Mouse (Mus musculus) ES-E14 (cell line): ENCODE results near the gene Gm38392. TPM values are rescaled to one million over a fixed set of nuclear protein-coding genes. Genes with fewer than 3 reads are reported as not detected.

Experiments used
- DNase-seq: peaks from one replicate; pipeline ENCODE4 v3.0.0-alpha.2; 2013; ENCODE audit warnings: low read depth, low spot score
- H3K27ac ChIP-seq: 2 replicates; pipeline ENCODE4 v1.5.1; 2012; ENCODE audit warnings: low read depth, mild to moderate bottlenecking, low read length, moderate library complexity, mixed read lengths; ENCODE audit not compliant: poor library complexity, insufficient read depth, severe bottlenecking
- H3K36me3 ChIP-seq: 2 replicates; pipeline ENCODE4 v1.6.1; 2012; ENCODE audit warnings: mild to moderate bottlenecking, low read length, moderate library complexity, mixed read lengths; ENCODE audit not compliant: control insufficient read depth, poor library complexity, insufficient read depth, severe bottlenecking
- H3K4me1 ChIP-seq, 2 experiments: fragments of 150-350 bp in 1 of 2; sonication (generic) in 1 of 2; 2 replicates each; pipeline ENCODE4 v1.6.1; 2012; ENCODE audit warnings: low read length in 2 of 2, mild to moderate bottlenecking in 1 of 2, mixed read lengths in 1 of 2; ENCODE audit not compliant: control insufficient read depth in 2 of 2, insufficient read depth in 2 of 2, poor library complexity in 1 of 2
- H3K4me3 ChIP-seq, 2 experiments: fragments of 150-350 bp in 1 of 2; sonication (generic) in 1 of 2; 2 replicates each; pipeline ENCODE4 v1.5.1; 2012; ENCODE audit warnings: low read length in 2 of 2, low read depth in 1 of 2, mild to moderate bottlenecking in 1 of 2, mixed read lengths in 1 of 2; ENCODE audit not compliant: insufficient read depth in 1 of 2, poor library complexity in 1 of 2, severe bottlenecking in 1 of 2
- H3K9ac ChIP-seq: 2 replicates; pipeline ENCODE4 v1.6.1; 2012; ENCODE audit warnings: low read depth, mild to moderate bottlenecking, low read length, mixed read lengths; ENCODE audit not compliant: poor library complexity, insufficient read depth, severe bottlenecking
- H3K9me3 ChIP-seq: fragments of 150-350 bp; sonication (generic); 2 replicates; pipeline ENCODE4 v1.6.1; 2012; ENCODE audit warnings: low read depth, mild to moderate bottlenecking, low read length; ENCODE audit not compliant: control insufficient read depth, insufficient read depth
- CHD2 ChIP-seq: IDR thresholded peaks from 2 replicates; pipeline ENCODE4 v1.6.1; 2014; ENCODE audit warnings: mild to moderate bottlenecking, low read depth, low read length, inconsistent platforms
- HCFC1 ChIP-seq: IDR thresholded peaks from 2 replicates; pipeline ENCODE4 v1.6.1; 2012; ENCODE audit warnings: low read length, inconsistent platforms, borderline replicate concordance; ENCODE audit not compliant: insufficient read depth
- MAFK ChIP-seq: IDR thresholded peaks from 2 replicates; pipeline ENCODE4 v1.6.1; 2014; ENCODE audit warnings: mild to moderate bottlenecking, low read depth, low read length, inconsistent platforms; ENCODE audit not compliant: insufficient read depth
- ZC3H11A ChIP-seq: IDR thresholded peaks from 2 replicates; pipeline ENCODE4 v1.6.1; 2012; ENCODE audit warnings: low read depth, mild to moderate bottlenecking, inconsistent platforms, low read length, borderline replicate concordance
- ZNF384 ChIP-seq: IDR thresholded peaks from 2 replicates; pipeline ENCODE4 v1.6.1; 2012; ENCODE audit warnings: low read depth, low read length, inconsistent platforms
- in situ Hi-C, 2 experiments: fragments of 600-800 bp; cut with MboI; formaldehyde crosslinking; loops; one replicate each; pipeline ENCODE4 v1.15.1; 2025; ENCODE audit warnings: low sequenced_read_pairs in 2 of 2, inconsistent platforms in 1 of 2; ENCODE audit not compliant: unreplicated experiment in 2 of 2
- total RNA-seq: library from RNA; depleted of rRNA; stranded (reverse); fragments of 300-350 nt; gene quantifications from 2 replicates; pipeline ENCODE4 v1.2.3, GENCODE M21; 2012

The Gm38392 gene
- total RNA-seq, 1 experiment, result 2.4 TPM

GRCm38 (mm10) chr3:88245811-88246210 is 41.2 kb downstream of the Gm38392 start:
- peak; percentile 75 for DNase-seq
- H3K9me3 ChIP-seq, result no peaks in the 10 kb centered on the region
- H3K4me1 ChIP-seq, result peaks cover 4 to 11% of the 10 kb centered on the region in 2 experiments; a peak in 2 of 4 replicates
- H3K4me3 ChIP-seq, result no peak overlapping the region
- H3K27ac ChIP-seq, result no peak overlapping the region
- H3K9ac ChIP-seq, result no peak overlapping the region
- no peak for TF ChIP-seq HCFC1
- no peak for TF ChIP-seq MAFK
- no peak for TF ChIP-seq ZC3H11A
- TF ChIP-seq ZNF384, result no peak
- TF ChIP-seq CHD2, result no peak
- no peaks in the 10 kb centered on the region for H3K36me3 ChIP-seq
- in situ Hi-C loops, result loop anchor here in 1 of 2 experiments (10.0 kb wide), 1 partner anchor 51 kb away; no protein-coding TSS in a partner anchor

DNA sequence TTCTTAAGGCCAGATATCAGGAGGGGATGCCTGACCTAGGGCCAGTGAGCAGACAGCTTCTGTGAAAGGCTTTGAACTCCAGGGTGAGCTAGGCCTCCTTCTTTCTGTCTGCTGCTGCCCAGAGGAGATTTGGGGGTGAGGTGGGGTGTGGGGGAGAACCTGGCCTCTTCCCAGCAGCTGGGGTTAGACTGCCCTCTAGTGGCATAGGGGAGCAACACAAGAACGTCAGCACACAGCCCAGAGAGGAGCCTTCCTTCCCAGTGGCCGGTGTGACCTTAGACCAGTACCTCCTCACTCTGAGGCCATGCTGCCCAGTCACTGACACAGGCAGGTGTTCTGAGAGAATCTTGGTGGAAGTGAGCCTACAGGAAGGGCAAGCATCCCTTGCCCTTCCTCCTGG is 42.9 kb downstream of the Gm38392 start:
- Histone ChIP-seq H3K4me1 (peaks cover 4 to 11% of the 10 kb centered on the region in 2 experiments; a peak in 2 of 4 replicates), H3K4me3 (no peak overlapping the region), H3K27ac (no peak overlapping the region), H3K9ac (no peak overlapping the region), H3K36me3 (no peaks in the 10 kb centered on the region), H3K9me3 (no peaks in the 10 kb centered on the region)
- no peak for DNase-seq
- TF ChIP-seq HCFC1 (no peak), MAFK (no peak)
- in situ Hi-C loops, result loop anchor here (5.0 to 10.0 kb wide), 2 partner anchors 49 to 52 kb away; no protein-coding TSS in a partner anchor

GRCm38 (mm10) chr3:88242531-88242930 is 44.5 kb downstream of the Gm38392 start:
- H3K27ac ChIP-seq, result no peak overlapping the region

GRCm38 (mm10) chr3:88241045-88241786 is 45.8 kb downstream of the Gm38392 start:
- DNase-seq, result no peak
- no peak for TF ChIP-seq MAFK
- no peak for TF ChIP-seq CHD2
- no peak for TF ChIP-seq HCFC1
- TF ChIP-seq ZC3H11A, result no peak
- TF ChIP-seq ZNF384, result no peak
- peaks cover 0 to 2% of the 10 kb centered on the region in 2 experiments; a peak in 2 of 4 replicates for H3K4me1 ChIP-seq
- no peaks in the 10 kb centered on the region for H3K9me3 ChIP-seq
- H3K9ac ChIP-seq, result no peak overlapping the region; the same call in 1 of the 2 replicates
- H3K4me3 ChIP-seq, result peak overlapping the region; percentile 11 to 24; a peak in 2 of 4 replicates
- H3K36me3 ChIP-seq, result no peaks in the 10 kb centered on the region
- in situ Hi-C loops, result loop anchor here (5.0 to 10.0 kb wide), 2 partner anchors 46 to 49 kb away; no protein-coding TSS in a partner anchor
- no peak overlapping the region for H3K27ac ChIP-seq

More at GRCm38 (mm10) chr3:88242531-88242930, 44.5 kb downstream of the Gm38392 start:
- DNase-seq, result no peak
- Histone ChIP-seq H3K9ac (no peak overlapping the region), H3K9me3 (no peaks in the 10 kb centered on the region), H3K4me1 (peaks cover 0 to 2% of the 10 kb centered on the region in 2 experiments; a peak in 1 of 4 replicates), H3K36me3 (no peaks in the 10 kb centered on the region), H3K4me3 (no peak overlapping the region)
- TF ChIP-seq HCFC1 (no peak), ZC3H11A (peak; percentile 66; the same call in 1 of the 2 replicates)
- in situ Hi-C loops, result loop anchor here (5.0 to 10.0 kb wide), 2 partner anchors 48 to 50 kb away; no protein-coding TSS in a partner anchor
